Mouse (Mus musculus): Measurements from ENCODE around the gene Wdfy1. TPM values are rescaled to one million over a fixed set of nuclear protein-coding genes. Genes with fewer than 3 reads are reported as not detected.

Gene Wdfy1
- total and polyA plus RNA-seq, 2 experiments from 2014 or later, result 73.6 to 77.7 TPM

DNA sequence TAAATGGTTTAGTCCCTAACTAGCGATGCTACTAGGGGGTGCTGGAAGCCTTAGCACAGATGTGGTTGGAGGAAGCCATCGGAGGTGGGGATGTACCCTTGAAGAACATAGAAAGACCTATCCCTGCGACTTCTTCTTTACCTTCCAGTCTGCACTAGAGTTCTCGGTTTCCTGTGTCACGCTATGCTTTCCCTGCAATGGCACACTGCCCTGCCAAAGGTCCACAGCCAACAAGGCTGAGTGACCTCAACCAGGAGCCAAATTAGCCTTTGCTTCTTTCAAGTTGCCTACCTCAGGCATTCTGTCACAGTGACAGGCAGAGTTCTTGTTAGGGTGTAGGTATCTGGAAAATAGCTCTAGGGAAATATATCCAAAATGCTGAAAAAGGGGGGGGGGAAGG, 19.5 kb downstream of the Wdfy1 start:
- Histone ChIP-seq H3K4me2 (ENCODE audit: low read depth, low read length) (no peak overlapping the region), H3K4me3 (ENCODE audit: low read length) (no peak overlapping the region), H3K27ac (no peak overlapping the region), H3K27me3 (ENCODE audit: insufficient read depth, low read length) (no peaks in the 10 kb centered on the region), H3K9me3 (ENCODE audit: low read length) (no peaks in the 10 kb centered on the region), H3K36me3 (ENCODE audit: insufficient read depth, low read length) (no peaks in the 10 kb centered on the region), H3K4me1 (ENCODE audit: insufficient read depth, low read length) (peaks cover 15% of the 10 kb centered on the region), H3K9ac (replicated peaks; ENCODE audit: low read length) (no peak overlapping the region)
- WGBS, result 89% methylated on average over 5 of the region's 5 CpGs
- no peak for DNase-seq (ENCODE audit: low spot score)
- no peak for ATAC-seq
- TF ChIP-seq CTCF (IDR thresholded peaks at IDR 0.05; ENCODE audit: low read depth), result no peak

DNA sequence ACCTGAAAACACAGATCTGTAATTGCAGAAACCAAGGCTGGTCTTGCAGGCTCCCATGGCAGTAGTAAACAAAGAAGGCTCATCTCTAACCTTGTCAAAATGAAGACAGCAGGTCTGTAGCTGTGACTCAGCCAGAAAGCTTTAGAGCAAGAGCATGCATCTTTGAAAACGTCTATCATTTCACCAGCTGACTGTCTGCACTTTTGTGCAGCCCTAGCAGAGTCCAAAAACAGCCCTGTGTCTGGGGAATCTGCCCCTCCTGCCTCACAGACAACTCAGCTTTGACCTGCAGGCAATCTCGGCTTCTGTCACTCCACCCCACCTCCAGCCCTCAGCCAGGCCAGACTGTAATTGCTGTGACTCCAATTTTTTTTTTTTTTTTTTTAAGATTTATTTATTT, 20.6 kb downstream of the Wdfy1 start:
- H3K4me3 ChIP-seq (ENCODE audit: low read length), result no peak overlapping the region
- no peaks in the 10 kb centered on the region for H3K36me3 ChIP-seq (ENCODE audit: insufficient read depth, low read length)
- H3K4me1 ChIP-seq (ENCODE audit: insufficient read depth, low read length), result peaks cover 11% of the 10 kb centered on the region
- H3K4me2 ChIP-seq (ENCODE audit: low read depth, low read length), result no peak overlapping the region
- no peak for TF ChIP-seq CTCF (IDR thresholded peaks at IDR 0.05; ENCODE audit: low read depth)
- H3K27ac ChIP-seq, result no peak overlapping the region
- no peaks in the 10 kb centered on the region for H3K27me3 ChIP-seq (ENCODE audit: insufficient read depth, low read length)
- no peak for DNase-seq (ENCODE audit: low spot score)
- H3K9me3 ChIP-seq (ENCODE audit: low read length), result no peaks in the 10 kb centered on the region
- WGBS, result 48% methylated on average over 2 of the region's 2 CpGs
- H3K9ac ChIP-seq (replicated peaks; ENCODE audit: low read length), result no peak overlapping the region
- ATAC-seq, result no peak

DNA sequence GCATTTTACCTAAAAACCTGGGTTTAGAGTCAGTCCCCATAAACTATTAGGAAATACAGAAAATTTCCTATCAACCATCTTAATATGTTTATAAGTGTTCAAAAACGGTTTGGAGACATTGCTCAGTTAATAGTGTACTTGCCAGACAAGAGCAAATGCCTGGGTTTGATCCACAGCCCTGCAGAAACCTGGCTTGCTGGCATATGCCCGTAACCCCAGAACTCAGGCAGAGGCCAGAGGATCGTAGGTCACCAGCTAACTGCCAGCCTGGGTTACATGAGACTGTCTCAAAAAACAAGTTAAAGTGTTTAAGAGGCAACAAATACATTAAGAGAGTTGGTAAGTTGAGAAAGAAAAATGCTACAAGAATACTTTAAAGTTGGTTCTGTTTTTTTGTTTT, 21.0 kb downstream of the Wdfy1 start:
- H3K27ac ChIP-seq, result no peak overlapping the region
- H3K4me3 ChIP-seq (ENCODE audit: low read length), result no peak overlapping the region
- no peak for ATAC-seq
- peaks cover 8% of the 10 kb centered on the region for H3K4me1 ChIP-seq (ENCODE audit: insufficient read depth, low read length)
- H3K4me2 ChIP-seq (ENCODE audit: low read depth, low read length), result no peak overlapping the region
- no peaks in the 10 kb centered on the region for H3K9me3 ChIP-seq (ENCODE audit: low read length)
- no peaks in the 10 kb centered on the region for H3K36me3 ChIP-seq (ENCODE audit: insufficient read depth, low read length)
- H3K27me3 ChIP-seq (ENCODE audit: insufficient read depth, low read length), result no peaks in the 10 kb centered on the region
- 95% methylated on average over 3 of the region's 3 CpGs for whole genome bisulfite sequencing
- DNase-seq (ENCODE audit: low spot score), result no peak
- no peak for TF ChIP-seq CTCF (IDR thresholded peaks at IDR 0.05; ENCODE audit: low read depth)
- H3K9ac ChIP-seq (replicated peaks; ENCODE audit: low read length), result no peak overlapping the region

DNA sequence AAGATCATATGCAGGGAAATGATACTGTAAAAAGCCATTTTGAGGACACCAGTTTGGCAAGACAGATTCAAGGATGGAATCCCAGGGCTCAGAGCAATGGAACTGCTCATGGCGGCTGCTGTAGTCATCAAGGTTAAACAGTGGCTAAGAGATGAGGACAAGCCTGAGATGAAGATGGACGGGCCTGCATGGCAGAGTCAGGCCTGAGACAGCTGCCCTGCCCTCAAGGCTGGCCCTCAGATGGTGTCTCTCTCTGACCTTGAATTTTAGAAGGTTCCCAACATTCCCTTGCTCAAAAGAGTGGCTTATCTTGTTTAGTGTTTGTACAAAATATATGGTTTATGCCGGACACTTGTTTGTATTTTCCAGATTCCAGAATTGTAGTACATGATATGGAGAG, 22.5 kb downstream of the Wdfy1 start:
- H3K4me2 ChIP-seq (ENCODE audit: low read depth, low read length), result no peak overlapping the region
- TF ChIP-seq CTCF (IDR thresholded peaks at IDR 0.05; ENCODE audit: low read depth), result no peak
- H3K9ac ChIP-seq (replicated peaks; ENCODE audit: low read length), result no peak overlapping the region
- H3K36me3 ChIP-seq (ENCODE audit: insufficient read depth, low read length), result no peaks in the 10 kb centered on the region
- H3K4me1 ChIP-seq (ENCODE audit: insufficient read depth, low read length), result no peaks in the 10 kb centered on the region
- H3K4me3 ChIP-seq (ENCODE audit: low read length), result no peak overlapping the region
- no peaks in the 10 kb centered on the region for H3K9me3 ChIP-seq (ENCODE audit: low read length)
- DNase-seq (ENCODE audit: low spot score) (no peak), ATAC-seq (no peak)
- 93% methylated on average over 3 of the region's 3 CpGs for WGBS
- H3K27me3 ChIP-seq (ENCODE audit: insufficient read depth, low read length), result no peaks in the 10 kb centered on the region
- H3K27ac ChIP-seq, result no peak overlapping the region

DNA sequence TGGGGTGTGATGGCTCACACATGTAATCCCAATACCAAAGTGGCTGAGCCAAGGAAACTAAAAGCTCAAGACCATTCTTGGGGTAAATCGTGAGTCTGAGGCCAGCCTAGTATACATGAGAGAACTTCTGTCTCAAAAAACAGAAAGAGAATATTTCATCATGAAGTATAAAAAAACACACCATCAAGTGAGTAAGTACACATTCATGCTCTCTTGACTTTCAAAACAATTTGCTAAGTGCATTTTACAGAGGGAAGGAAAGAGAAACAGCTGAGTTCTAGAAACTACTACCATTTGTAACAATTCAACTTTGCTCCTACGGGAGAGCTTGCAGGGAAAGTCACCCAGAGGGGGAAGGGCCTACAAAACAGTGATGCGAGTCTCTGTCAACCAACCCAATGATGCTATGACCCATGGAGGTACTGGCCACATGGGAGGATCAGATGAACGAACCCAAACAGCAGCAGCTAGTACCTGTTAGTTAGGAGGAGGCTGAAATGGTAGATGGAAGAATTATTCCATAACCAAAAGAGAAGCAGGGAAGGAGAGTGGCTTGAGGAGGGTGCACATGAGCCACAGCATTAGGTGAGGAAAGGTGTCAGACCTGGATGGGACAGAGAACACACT, 23.1 kb downstream of the Wdfy1 start:
- no peak for TF ChIP-seq CTCF (IDR thresholded peaks at IDR 0.05; ENCODE audit: low read depth)
- H3K4me3 ChIP-seq (ENCODE audit: low read length), result no peak overlapping the region
- H3K4me2 ChIP-seq (ENCODE audit: low read depth, low read length), result no peak overlapping the region
- H3K27ac ChIP-seq, result no peak overlapping the region
- no peak overlapping the region for H3K9ac ChIP-seq (replicated peaks; ENCODE audit: low read length)
- ATAC-seq (no peak), DNase-seq (ENCODE audit: low spot score) (no peak)
- H3K4me1 ChIP-seq (ENCODE audit: insufficient read depth, low read length), result no peaks in the 10 kb centered on the region
- H3K27me3 ChIP-seq (ENCODE audit: insufficient read depth, low read length), result no peaks in the 10 kb centered on the region
- no peaks in the 10 kb centered on the region for H3K36me3 ChIP-seq (ENCODE audit: insufficient read depth, low read length)
- no peaks in the 10 kb centered on the region for H3K9me3 ChIP-seq (ENCODE audit: low read length)
- 86% methylated on average over 4 of the region's 4 CpGs for WGBS

DNA sequence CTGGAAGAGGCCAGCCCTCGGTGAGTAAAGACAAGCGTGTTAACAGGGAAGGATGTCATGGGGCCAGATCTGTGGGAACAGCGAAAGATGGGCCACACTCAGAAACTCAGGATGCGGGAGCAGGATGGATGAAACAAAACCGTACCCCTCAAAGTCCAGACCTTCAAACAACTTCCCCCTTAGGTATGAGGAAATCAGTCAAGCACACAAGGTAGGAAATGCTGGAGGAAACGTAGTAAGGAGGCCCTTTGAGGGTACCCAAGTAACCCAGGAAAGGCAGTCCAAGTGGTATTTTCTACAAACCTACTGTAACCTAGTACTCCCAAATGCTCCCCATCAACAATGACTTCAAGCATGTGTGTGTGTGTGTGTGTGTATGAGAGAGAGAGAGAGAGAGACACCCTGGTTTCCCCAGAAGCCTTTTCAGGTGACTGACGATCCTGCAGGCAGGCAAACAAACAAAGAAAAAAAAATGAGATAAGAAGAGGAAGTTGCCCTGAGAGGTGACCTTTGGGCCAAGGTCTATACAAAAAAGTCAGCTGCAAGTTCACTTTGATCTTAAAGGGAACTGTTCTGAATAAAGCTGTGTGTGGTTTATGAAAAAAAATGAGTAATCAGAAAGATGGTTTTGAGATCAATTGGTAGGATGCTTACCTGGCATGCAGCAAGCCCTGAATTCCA, 23.8 kb downstream of the Wdfy1 start:
- Histone ChIP-seq H3K27me3 (ENCODE audit: insufficient read depth, low read length) (no peaks in the 10 kb centered on the region), H3K27ac (no peak overlapping the region), H3K4me3 (ENCODE audit: low read length) (no peak overlapping the region), H3K4me2 (ENCODE audit: low read depth, low read length) (no peak overlapping the region), H3K9ac (replicated peaks; ENCODE audit: low read length) (no peak overlapping the region), H3K9me3 (ENCODE audit: low read length) (no peaks in the 10 kb centered on the region), H3K4me1 (ENCODE audit: insufficient read depth, low read length) (no peaks in the 10 kb centered on the region), H3K36me3 (ENCODE audit: insufficient read depth, low read length) (no peaks in the 10 kb centered on the region)
- DNase-seq (ENCODE audit: low spot score) (no peak), ATAC-seq (no peak)
- WGBS, result 88% methylated on average over 7 of the region's 7 CpGs
- no peak for TF ChIP-seq CTCF (IDR thresholded peaks at IDR 0.05; ENCODE audit: low read depth)

DNA sequence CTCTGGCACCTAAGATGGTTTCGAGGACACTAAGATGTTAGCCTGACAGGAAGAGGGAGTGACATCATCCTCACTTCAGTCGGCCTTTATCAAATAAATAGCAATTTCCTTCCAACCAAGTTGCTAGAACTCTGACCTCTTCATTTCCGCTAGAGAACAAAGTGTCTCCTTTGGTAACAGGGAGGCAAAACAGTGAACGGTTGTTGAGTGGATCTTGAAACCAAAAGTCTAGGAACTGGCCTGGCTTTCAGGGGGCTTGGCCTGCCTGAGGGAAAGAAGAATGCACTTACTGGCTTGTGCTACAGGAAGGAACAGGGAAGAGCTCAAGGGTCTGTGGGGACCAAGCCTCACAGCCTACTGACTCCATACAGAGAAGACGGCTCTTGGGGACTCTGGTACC, 24.8 kb downstream of the Wdfy1 start:
- no peak for ATAC-seq
- H3K4me2 ChIP-seq (ENCODE audit: low read depth, low read length), result no peak overlapping the region
- no peaks in the 10 kb centered on the region for H3K9me3 ChIP-seq (ENCODE audit: low read length)
- H3K36me3 ChIP-seq (ENCODE audit: insufficient read depth, low read length), result no peaks in the 10 kb centered on the region
- WGBS, result 83% methylated on average over 5 of the region's 5 CpGs
- H3K4me3 ChIP-seq (ENCODE audit: low read length), result no peak overlapping the region
- no peak overlapping the region for H3K9ac ChIP-seq (replicated peaks; ENCODE audit: low read length)
- H3K27ac ChIP-seq, result no peak overlapping the region
- no peaks in the 10 kb centered on the region for H3K27me3 ChIP-seq (ENCODE audit: insufficient read depth, low read length)
- TF ChIP-seq CTCF (IDR thresholded peaks at IDR 0.05; ENCODE audit: low read depth), result no peak
- DNase-seq (ENCODE audit: low spot score), result no peak
- no peaks in the 10 kb centered on the region for H3K4me1 ChIP-seq (ENCODE audit: insufficient read depth, low read length)

Data from hindbrain, postnatal 0 days (tissue).